Mouse (Mus musculus) frontal cortex, adult (tissue): ENCODE measurements at regions not wholly inside any gene's neighbourhood (a gene's known extent, or its start where the extent isn't known, plus 50 kb on each side); places are given as distances from the start of the nearest gene placed in this dataset.
"Not testable (repeated sequence)": the region's sequence is repeated elsewhere in the genome, so short reads cannot be mapped to it uniquely, and the experiment has no call there.

Source experiments
- ATAC-seq: cut with Nextera tagmentation; 2 replicates; pipeline ENCODE4 v1.9.2; 2017; ENCODE audit warnings: mild to moderate bottlenecking, moderate library complexity, mixed read lengths; ENCODE audit not compliant: low TSS enrichment

- ATAC-seq: no peak
These were observed 362.6 kb downstream of the Rfpl4b start for GRCm38 (mm10) chr10:38458975-38459374.

- no peak for ATAC-seq
These were observed 363.2 kb downstream of the Rfpl4b start for GRCm38 (mm10) chr10:38458424-38458823.

- peak; percentile 95 for ATAC-seq
These were observed 364.8 kb downstream of the Rfpl4b start for GRCm38 (mm10) chr10:38456786-38457185.

GRCm38 (mm10) chr10:38449263-38449662 lies 372.3 kb downstream of the Rfpl4b start:
- peak; percentile 53 for ATAC-seq

- ATAC-seq: 0 out of 2 replicates have a peak, but pooled peaks have one; percentile 7
These were observed 373.9 kb downstream of the Rfpl4b start for GRCm38 (mm10) chr10:38447706-38448105.

- ATAC-seq: peak; percentile 95
These were observed 374.3 kb downstream of the Rfpl4b start for GRCm38 (mm10) chr10:38447256-38447655.

- no peak for ATAC-seq
These were observed 382.3 kb downstream of the Rfpl4b start for GRCm38 (mm10) chr10:38439286-38439685.

- peak; percentile 92 for ATAC-seq
These were observed 384.7 kb downstream of the Rfpl4b start for GRCm38 (mm10) chr10:38436907-38437306.

- no peak for ATAC-seq
These were observed 400.0 kb downstream of the Rfpl4b start for GRCm38 (mm10) chr10:38421541-38421940.

- no peak for ATAC-seq
These were observed 401.8 kb downstream of the Rfpl4b start for GRCm38 (mm10) chr10:38419771-38420170.

- ATAC-seq: no peak
These were observed 438.4 kb downstream of the Rfpl4b start for GRCm38 (mm10) chr10:38383161-38383560.

- ATAC-seq: no peak
These were observed 439.7 kb downstream of the Rfpl4b start for GRCm38 (mm10) chr10:38381873-38382296.

GRCm38 (mm10) chr10:38380388-38380787 lies 441.2 kb downstream of the Rfpl4b start:
- ATAC-seq: no peak

GRCm38 (mm10) chr10:38366776-38367175 lies 454.8 kb downstream of the Rfpl4b start:
- ATAC-seq: no peak

GRCm38 (mm10) chr10:38364876-38365275 lies 456.7 kb downstream of the Rfpl4b start:
- ATAC-seq: no peak

- peak; percentile 55 for ATAC-seq
These were observed 463.9 kb downstream of the Rfpl4b start for GRCm38 (mm10) chr10:38357539-38358232.

- ATAC-seq: peak; percentile 22; the same call in 1 of the 2 replicates
These were observed 467.6 kb downstream of the Rfpl4b start for GRCm38 (mm10) chr10:38353973-38354372.

- no peak for ATAC-seq
These were observed 468.1 kb downstream of the Rfpl4b start for GRCm38 (mm10) chr10:38353526-38353925.

- ATAC-seq: not testable (repeated sequence)
These were observed 474.6 kb downstream of the Rfpl4b start for GRCm38 (mm10) chr10:38347029-38347428.

GRCm38 (mm10) chr10:38340406-38341175 lies 481.0 kb downstream of the Rfpl4b start:
- peak; percentile 97 for ATAC-seq

GRCm38 (mm10) chr10:38308716-38309392 lies 512.7 kb downstream of the Rfpl4b start:
- no peak for ATAC-seq

- no peak for ATAC-seq
These were observed 525.9 kb downstream of the Rfpl4b start for GRCm38 (mm10) chr10:38295724-38296123.
